Mouse (Mus musculus) ES-E14 (cell line): ENCODE measurements around the gene Zer1.

ENCODE experiments used
- MAFK ChIP-seq: IDR thresholded peaks from 2 replicates; pipeline ENCODE4 v1.6.1; 2014; ENCODE audit warnings: mild to moderate bottlenecking, low read depth, low read length, inconsistent platforms; ENCODE audit not compliant: insufficient read depth
- ZC3H11A ChIP-seq: IDR thresholded peaks from 2 replicates; pipeline ENCODE4 v1.6.1; 2012; ENCODE audit warnings: low read depth, mild to moderate bottlenecking, inconsistent platforms, low read length, borderline replicate concordance
- ZNF384 ChIP-seq: IDR thresholded peaks from 2 replicates; pipeline ENCODE4 v1.6.1; 2012; ENCODE audit warnings: low read depth, low read length, inconsistent platforms

- TF ChIP-seq ZC3H11A (no peak), MAFK (no peak), ZNF384 (no peak)
These were observed 10.0 kb upstream of the Zer1 start for GRCm38 (mm10) chr2:30134378-30134711.
